Mouse (Mus musculus) natural killer cell, adult 2 months (primary cell): Measurements from ENCODE around the gene Mmp14.

Experiments
- DNase-seq, 2 experiments: peaks; one replicate each; pipeline ENCODE4 v3.0.0; 2022; ENCODE audit warnings: low spot score in 2 of 2

The Mmp14 gene

DNA sequence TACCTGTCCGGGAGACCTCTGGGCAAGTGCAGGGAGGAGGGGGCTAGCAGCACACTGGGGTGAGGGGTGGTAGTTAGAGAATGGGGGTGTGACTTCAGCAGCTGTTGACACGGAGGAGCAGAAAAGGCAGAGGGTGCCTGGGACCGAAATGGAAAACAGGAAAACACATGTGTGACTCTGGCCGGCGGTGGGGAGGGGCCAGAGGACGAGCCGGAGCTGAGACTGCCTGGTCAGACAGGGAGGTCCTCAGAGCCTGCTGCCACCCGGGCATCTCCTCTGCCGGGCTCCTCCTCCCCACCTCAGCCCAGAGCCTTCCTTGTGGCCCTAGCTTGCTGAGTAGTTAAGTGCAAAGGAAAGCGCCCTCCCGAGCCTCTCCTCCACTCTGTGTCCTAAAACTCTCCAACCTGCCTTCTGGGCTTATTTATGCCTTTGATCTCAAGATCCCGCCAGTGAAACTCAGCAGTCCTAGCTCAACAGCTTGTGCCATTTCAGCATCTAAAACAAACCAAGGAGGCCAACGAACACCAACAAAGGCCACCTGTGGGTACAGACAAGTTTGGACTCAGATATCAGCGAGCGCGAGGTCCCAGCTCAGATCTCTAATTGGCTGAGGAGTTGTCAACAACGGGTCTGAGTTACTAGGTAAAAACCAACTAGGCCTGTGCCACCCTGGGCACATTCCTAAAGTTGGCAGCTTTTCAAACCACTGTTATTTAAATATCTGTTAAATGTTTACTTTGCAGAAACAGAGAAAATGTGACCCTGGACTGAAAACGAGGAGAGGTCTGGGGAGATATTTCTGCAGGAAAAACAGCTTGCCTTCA is 17.3 kb upstream of the Mmp14 start:
- DNase-seq = no peak

DNA sequence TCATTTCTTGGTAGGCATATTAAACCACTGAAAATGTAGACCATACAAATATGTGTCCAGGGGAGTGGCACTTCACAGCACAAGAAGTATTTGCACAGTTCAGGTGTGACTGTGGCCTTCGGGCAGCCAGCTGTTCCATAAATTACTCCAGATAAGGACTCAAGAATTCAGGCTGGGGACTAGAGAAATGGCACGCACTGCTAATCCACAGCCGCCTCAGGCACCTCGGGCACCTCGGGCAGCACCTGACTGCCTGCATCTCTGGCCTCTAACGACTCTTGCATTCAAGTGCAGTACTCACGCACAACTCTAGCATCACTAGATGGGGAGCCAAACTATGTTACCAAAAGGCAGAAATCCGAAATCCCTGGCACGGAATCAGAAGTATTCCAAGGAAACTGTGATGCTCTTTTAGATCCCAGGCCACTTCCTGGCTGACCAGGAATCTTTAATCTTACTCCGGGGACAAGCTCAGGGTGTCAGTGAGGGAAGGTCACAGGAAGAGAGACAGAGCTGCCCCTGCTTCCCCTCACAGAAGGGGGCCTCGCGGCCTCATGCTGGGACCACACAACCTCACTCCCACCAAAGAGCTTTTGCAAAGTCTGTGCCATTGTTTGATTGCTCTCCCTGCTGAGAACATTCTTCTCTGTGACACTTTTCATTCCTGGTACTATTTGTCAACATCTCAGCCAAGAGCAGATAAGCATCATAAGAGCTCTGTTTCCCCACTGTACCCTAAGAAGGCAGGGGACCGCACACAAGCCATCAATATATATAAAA is 16.0 kb upstream of the Mmp14 start:
- no peak for DNase-seq

GRCm38 (mm10) chr14:54416229-54416775 is 15.1 kb upstream of the Mmp14 start:
- DNase-seq = no peak

DNA sequence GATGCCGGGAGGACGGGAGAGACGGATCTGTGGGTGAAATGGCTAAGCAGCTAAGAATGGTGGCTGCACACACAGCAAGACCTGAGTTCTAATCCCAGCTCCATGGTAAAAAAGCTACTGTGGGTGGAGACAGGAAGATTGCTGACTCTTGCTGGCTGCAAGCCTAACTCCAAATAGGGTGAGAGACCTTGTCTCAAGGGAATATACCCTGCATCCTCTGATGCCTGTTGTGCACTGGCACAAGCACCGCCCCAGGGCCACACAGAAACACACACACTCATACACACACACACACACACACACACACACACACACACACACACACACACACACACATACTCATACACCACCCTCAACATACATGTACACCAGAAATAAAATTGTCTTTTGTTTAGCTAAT is 14.6 kb upstream of the Mmp14 start:
- no peak for DNase-seq

- peak; percentile 28 to 41 for DNase-seq
Observed at GRCm38 (mm10) chr14:54417623-54418081, 13.8 kb upstream of the Mmp14 start, which contains the start of gene Slc7a7. TSS of gene Slc7a7 (minus strand) at chr14:54417780.

- no peak for DNase-seq
Observed at GRCm38 (mm10) chr14:54421014-54421413, 10.4 kb upstream of the Mmp14 start.

- DNase-seq = peak; percentile 42 to 49
Observed at GRCm38 (mm10) chr14:54423406-54423805, 8.0 kb upstream of the Mmp14 start.

- no peak for DNase-seq
Observed at GRCm38 (mm10) chr14:54424634-54425033, 6.8 kb upstream of the Mmp14 start.

- no peak for DNase-seq
Observed at GRCm38 (mm10) chr14:54425540-54425939, 5.9 kb upstream of the Mmp14 start.

DNA sequence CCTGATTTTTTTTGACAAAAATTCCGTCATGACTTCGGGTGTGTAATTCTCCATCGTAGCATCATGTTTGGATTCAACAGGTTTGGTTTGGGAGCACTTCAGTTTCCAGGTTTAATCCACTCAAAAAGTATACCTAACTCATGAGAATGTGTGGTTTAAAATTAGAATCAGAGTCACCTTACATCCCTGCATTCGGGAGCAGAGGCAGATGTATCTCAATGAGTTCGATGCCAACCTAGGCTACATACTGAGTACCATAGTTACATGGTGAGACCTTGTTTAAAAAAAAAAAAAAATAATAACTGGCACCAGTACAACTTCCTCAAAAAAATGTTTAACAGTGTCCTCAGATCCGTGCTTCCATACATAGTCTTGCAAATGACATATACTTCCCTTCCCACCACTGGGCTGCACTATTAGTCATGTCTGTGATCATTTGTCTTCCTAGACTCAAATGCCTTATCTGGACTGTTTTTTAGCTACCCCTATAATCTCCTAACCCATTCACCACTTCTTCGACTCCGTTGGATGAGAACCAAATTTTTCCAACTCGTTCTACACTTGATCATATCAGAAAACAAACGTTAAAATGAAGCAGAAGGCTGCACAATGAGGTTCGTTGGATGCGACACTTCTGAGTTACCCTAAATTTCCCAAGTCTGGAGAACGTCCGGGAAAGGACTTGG is 5.3 kb upstream of the Mmp14 start:
- no peak for DNase-seq

DNA sequence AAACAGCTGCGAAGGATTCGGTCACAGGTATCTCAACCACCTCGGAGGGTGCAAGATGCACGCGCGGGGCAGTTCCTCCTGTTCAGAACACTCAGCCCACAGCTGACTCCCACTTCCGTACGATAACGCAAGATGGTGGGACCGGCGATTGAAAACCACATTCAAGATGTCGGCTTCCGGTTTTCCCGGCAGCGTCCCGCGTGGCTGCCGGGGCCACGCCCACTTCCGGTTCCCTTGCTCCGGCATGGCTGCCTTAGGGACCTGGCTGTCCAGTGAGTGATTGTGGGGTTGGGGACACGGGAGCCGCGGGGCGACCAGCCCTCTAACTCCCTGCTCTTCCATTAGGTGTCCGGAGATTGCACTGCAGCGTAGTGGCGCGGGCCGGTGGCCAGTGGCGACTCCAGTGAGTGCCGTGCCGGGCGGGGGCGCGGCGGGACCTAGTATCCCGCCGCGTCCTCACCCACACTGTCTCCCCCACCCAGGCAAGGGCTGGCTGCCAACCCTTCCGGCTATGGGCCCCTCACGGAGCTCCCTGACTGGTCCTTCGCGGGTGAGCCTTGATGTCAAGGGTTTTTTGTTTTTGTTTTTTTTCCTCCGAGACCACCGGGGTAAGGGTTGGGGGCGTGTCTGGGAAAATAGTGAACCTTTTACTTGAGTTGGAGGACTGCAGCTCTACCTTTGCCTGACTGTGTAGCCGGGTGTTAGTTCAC is 4.6 kb upstream of the Mmp14 start, which contains the start of gene Mrpl52:
Mrpl52 (plus strand) TSS at position 221 of the 710 bp plus-strand sequence.
- peak; percentile 68 to 75 for DNase-seq

DNA sequence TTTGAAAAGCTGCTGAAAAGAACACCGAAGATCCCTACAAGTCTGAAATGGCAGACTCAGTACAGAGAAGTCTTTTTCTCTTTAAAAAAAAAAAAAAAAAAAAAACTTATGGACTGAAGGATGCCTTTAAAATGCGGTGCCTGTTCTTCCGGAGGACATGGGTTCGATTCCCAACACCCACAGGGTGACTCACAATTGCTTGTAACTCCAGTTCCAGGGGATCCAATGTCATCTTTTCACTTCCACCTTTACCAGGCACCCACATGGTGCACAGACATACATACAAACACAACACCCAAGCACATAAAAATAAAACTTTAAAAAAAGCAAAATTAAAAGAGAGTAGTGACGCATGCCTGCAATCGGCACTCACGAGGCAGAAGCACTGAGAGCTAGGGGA is 3.7 kb upstream of the Mmp14 start:
- no peak for DNase-seq

GRCm38 (mm10) chr14:54428421-54428820 is 3.0 kb upstream of the Mmp14 start:
- DNase-seq = no peak

DNA sequence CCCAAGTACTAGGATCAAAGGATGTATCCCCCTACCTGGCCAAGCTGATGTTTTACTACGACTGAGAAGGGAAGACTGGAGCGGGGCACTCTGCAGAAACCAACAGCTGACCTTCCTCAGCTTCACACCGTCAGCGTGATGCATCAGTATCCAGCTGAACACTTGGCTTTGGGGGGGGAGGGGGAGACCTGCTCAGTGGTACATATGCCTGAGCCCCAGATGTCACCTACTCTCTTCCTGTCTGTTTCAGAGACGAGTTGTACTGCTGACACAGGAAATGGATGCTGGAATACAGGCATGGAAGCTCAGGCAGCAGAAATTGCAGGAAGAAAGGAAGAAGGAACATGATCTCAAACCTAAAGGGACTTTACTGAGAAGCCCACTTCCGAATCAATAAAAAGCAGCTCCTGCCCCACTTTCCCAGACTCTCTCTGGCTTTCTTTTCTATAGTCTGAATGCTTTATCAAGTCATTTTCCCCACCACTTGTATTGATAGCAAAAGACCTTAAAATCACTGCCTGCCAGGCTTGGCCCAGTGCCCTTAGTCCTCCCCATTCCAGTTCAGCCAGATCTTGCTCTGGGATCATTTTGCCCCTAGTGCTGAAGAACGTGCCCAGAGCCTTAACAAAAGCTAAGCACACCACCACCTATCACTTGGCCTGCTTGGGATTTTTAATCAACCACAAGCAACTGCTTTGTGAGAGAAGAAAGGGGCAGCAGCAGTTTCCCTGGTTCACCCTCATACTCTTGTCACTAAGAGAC is 1.9 kb upstream of the Mmp14 start:
- DNase-seq = no peak

DNA sequence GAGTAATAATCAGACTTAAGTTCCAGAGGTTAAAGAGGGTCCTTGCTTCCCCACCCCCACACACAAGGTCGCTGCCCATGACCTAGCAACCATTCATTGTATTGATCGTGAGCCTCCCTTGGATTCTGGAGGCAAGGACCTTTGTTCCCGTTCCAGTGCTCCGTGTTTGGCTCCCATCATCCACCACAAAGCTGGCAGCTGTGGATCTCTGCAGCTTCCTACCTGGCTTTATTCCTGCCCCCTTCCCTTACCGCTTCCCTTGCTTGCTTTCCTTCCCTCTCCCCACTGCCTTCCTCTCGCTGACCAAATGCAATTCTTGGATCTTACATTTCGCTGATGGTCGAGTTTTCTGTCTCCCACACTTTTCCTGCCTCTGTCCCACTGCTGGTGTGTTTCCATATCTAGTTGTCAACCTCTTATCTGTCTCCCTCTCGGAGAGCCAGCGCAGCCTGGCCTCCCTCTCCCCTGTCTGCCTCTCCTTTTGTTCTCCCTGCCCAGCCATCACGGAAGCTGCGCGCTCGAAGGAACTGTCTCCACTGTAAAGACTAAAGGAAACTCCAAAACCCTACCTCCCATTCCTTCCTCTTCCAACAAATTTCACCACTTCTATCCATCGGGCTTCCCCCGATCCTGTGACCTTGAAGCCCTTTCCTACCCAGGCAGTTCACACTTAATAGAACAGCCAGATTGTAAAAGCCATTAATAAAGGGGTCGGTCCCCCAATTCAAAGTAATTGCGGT is 836 bp upstream of the Mmp14 start:
- DNase-seq = no peak

DNA sequence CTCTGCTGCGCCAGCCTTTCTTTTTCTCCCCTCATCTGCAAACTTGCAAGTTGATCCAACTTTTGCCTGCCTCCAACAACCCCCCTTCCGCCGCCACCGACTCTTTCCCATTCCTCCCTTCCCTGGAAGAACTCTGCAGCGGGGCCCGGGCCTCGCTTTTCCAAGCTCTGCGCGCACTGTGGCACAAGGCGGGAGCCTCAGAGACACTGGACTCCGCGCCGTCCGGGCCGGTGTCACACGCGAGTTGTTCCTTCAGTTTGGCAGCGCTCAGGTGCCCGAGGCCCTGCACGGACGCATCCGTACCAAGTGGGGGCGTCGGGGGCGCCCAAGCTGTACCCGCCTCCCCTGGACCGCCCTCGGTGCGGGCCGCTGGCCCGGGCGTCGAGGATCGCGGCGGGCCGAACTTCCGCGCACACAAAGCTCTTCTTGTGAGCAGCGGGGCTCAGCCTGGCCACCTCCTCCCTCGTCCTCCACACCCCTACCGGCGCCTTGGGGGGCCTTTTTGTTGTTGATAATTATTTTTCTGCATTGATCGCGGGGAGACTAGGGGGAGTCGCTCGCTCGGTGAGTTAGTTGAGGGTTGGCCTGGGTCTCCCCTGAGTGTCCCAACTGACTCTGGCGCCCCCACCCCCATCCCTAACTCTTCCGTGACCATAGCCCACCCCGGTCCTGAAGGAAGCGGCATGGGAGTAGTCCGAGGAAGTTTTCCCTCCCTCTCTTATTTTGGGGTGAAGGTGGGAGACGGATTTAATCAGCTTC is 845 bp downstream of the Mmp14 start:
- DNase-seq = peak in 1 of 2 experiments; percentile 27

DNA sequence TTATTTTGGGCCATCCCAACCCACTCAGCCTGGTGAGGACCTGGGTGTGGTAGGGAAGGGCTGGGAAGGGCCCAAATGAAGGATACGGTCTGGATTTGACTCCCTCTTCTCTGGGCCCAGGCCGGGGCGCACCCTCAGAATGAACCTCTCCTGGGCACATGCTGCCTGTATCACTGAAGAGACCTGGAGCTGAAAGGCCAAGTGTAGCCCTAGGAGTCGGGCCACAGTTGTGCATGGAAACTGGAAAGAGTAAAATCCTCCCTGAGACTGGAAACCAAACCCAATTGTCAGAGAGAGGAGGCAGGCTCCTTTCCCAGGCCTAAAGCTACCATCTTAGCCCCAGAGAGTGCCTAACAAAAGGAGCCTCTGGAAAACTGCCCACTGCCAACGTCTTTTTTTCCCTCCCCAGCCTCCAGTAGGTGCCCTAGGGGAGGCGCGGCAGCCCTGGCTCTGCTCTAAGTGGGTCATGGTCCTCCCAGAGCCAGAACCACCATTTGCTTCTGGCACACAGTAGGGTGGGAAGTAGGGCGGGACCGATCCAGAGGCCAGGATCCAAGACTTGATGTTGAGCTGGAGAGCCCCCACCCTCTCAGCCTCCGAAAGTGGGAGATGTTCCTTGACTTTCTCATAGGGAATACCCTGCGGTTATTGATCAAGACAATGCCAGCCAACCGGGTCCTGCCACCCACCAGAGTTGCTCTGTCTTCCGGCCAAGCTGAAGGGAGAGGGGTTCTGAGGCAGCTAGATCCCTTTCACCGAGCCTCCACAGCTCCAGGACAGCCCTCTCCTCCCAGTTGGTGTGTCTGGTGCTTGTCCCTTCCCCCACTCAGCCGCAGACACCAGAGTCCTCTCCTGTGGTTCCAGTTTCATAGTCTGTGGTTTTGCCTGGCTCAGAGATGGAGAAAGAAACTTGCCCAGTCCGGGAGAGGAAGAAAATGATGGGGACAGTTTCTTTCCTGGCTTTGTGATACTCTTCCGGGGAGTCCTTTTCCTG is 1.7 kb downstream of the Mmp14 start:
- DNase-seq = no peak
